Mouse (Mus musculus) liver, embryonic 14.5 days (tissue): ENCODE data around the gene Fhit.

Experiments used
- CTCF ChIP-seq: IDR thresholded peaks from 2 replicates; pipeline ENCODE4 v1.5.1; 2016; ENCODE audit warnings: antibody characterized with exemption, low read depth, control low read depth
- EP300 ChIP-seq: IDR thresholded peaks from 2 replicates; pipeline ENCODE4 v1.6.1; 2016; ENCODE audit warnings: antibody characterized with exemption, low read depth

- TF ChIP-seq CTCF (no peak), EP300 (no peak)
These were observed 1368.4 kb downstream of the Fhit start for GRCm38 (mm10) chr14:9793403-9793802.
